Mouse (Mus musculus) CD4-positive, CD25-positive, alpha-beta regulatory T cell, adult 4 months (primary cell): ENCODE results near the gene BC024978. TPM values are rescaled to one million over a fixed set of nuclear protein-coding genes. Genes with fewer than 3 reads are reported as not detected.

Experiments
- polyA plus RNA-seq, 2 experiments: library from polyadenylated mRNA; unstranded; fragments of 100-300 nt; shearing (Covaris generic); gene quantifications; one replicate each; pipeline ENCODE4 v1.2.1; 2017

Gene BC024978
- polyA plus RNA-seq, 2 experiments from 2014 or later = 3.8 to 6.0 TPM

Other genes starting within 250 kb of the BC024978 start
- not detected for gene Cyp2a12, start 166.7 kb upstream of the BC024978 start, polyA plus RNA-seq
- gene Cyp2f2, start 75.9 kb upstream of the BC024978 start, polyA plus RNA-seq = not detected
- under 1 TPM in 1 of 2 experiments, not detected in 1; 0.78 TPM for gene Cyp2t4, start 42.1 kb upstream of the BC024978 start, polyA plus RNA-seq
- 10 to 100 TPM; 16.8 to 16.9 TPM for gene Egln2, start 29.0 kb upstream of the BC024978 start, polyA plus RNA-seq
- gene Rab4b, start 16.9 kb upstream of the BC024978 start, polyA plus RNA-seq = 100 to 1,000 TPM; 118 to 144 TPM
- gene Gm21983, start 14.7 kb upstream of the BC024978 start, polyA plus RNA-seq = not detected
- under 1 TPM in 1 of 2 experiments, not detected in 1; 0.52 TPM for gene Mia, start 14.6 kb upstream of the BC024978 start, polyA plus RNA-seq
- gene Snrpa, start 490 bp downstream of the BC024978 start, polyA plus RNA-seq = 10 to 100 TPM; 60.9 to 76.3 TPM
- 1 to 10 TPM; 1.9 to 2.5 TPM for gene Itpkc, start 32.9 kb downstream of the BC024978 start, polyA plus RNA-seq
- gene Coq8b, start 37.2 kb downstream of the BC024978 start, polyA plus RNA-seq = 10 to 100 TPM in 1 of 2 experiments, 1 to 10 TPM in 1; 8.7 to 10.8 TPM
- gene Numbl, start 62.7 kb downstream of the BC024978 start, polyA plus RNA-seq = under 1 TPM; 0.11 to 0.25 TPM
- gene Ltbp4, start 141.9 kb downstream of the BC024978 start, polyA plus RNA-seq = 1 to 10 TPM in 1 of 2 experiments, under 1 TPM in 1; 0.77 to 2.0 TPM
- 10 to 100 TPM; 49.2 to 76.0 TPM for gene Shkbp1, start 160.2 kb downstream of the BC024978 start, polyA plus RNA-seq
- not detected for gene Gm20479, start 161.6 kb downstream of the BC024978 start, polyA plus RNA-seq